24 mouse cellular contexts compared by ENCODE assay signal in the genomic region with DNA sequence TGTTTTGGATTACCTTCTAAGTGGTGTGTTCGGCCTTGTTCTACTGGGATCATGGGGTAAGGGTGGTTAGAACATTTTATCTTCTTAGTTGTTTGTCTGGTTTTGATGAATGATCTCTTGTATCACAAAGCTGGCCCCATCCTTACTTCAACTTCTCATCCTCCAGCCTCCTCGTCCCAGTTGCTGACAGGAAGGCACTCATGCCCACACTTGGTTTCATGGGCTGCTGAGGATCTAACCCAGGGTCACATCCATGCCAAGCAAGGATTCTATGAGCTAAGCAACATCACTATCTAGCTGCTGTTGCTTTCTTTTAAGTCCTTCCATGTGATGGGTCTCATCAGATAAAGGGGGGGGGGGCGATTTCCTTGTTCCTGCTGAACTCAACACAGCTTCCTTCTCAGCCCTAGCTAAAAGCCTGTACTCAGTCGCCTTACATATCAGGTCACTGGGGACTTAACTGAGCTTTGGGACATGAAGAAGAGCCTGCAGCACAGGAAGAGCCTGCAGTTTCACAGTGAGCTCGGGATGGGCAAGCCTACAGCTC.
DNase-seq lines count a peak whose midpoint lies in the region; ATAC-seq and TF ChIP-seq lines count a peak whose summit lies in the region.
"Had no signal": no experiment of that assay in that cellular context is flagged by ENCODE, and none has a peak within 500 bp of the region (broad histone marks: within the 10 kb centered on the region; RNA-seq: fewer than 3 reads in every experiment).

No protein-coding gene starts in this region.

- peaks cover 17% of the 10 kb centered on the region for H3K4me1 ChIP-seq in heart, embryonic 16.5 days (ENCODE audit: control insufficient read depth, insufficient read depth, low read length)
- peaks cover 15% of the 10 kb centered on the region for H3K4me1 ChIP-seq in lung, postnatal 0 days (ENCODE audit: insufficient read depth, low read depth, low read length)
- peaks cover 19% of the 10 kb centered on the region for H3K4me1 ChIP-seq in lung, adult 2 months (ENCODE audit: control insufficient read depth, insufficient read depth, low read length)
- peaks cover 8 to 16% of the 10 kb centered on the region in 2 experiments for H3K4me1 ChIP-seq in MEL (ENCODE audit: control insufficient read depth in 1 of 2, insufficient read depth in 2 of 2, low read length in 2 of 2)

- no peak for TF ChIP-seq POLR2A in lung, adult 2 months (IDR thresholded peaks at IDR 0.05; ENCODE audit: borderline replicate concordance, extremely low read depth, low read depth, low read length)
- no peak for TF ChIP-seq POLR2A in MEL (IDR thresholded peaks at IDR 0.05; ENCODE audit: control insufficient read depth in 1 of 2, insufficient read depth in 1 of 2, low read depth in 1 of 2, low read length in 2 of 2, poor library complexity in 1 of 2)

- H3K9ac ChIP-seq in heart, embryonic 16.5 days (ENCODE audit: low read length) = no peak overlapping the region
- no peak overlapping the region for H3K9ac ChIP-seq in lung, postnatal 0 days (replicated peaks; ENCODE audit: low read depth)
- no peak overlapping the region for H3K9ac ChIP-seq in MEL (ENCODE audit: control insufficient read depth, low read depth, low read length, poor library complexity, severe bottlenecking)
- H3K9ac ChIP-seq: forebrain, embryonic 13.5 days; liver, postnatal 0 days; neural tube, embryonic 15.5 days had no signal

- WGBS in heart, embryonic 16.5 days = 61% methylated on average over 5 of the region's 5 CpGs
- WGBS in lung, postnatal 0 days = 62% methylated on average over 5 of the region's 5 CpGs
- WGBS in lung, adult 2 months = 52% methylated on average over 5 of the region's 5 CpGs

- H3K27me3 ChIP-seq in heart, embryonic 16.5 days (ENCODE audit: control insufficient read depth, insufficient read depth, low read length) = no peaks in the 10 kb centered on the region
- H3K27me3 ChIP-seq in lung, postnatal 0 days (replicated peaks; ENCODE audit: insufficient read depth, low read length) = no peaks in the 10 kb centered on the region
- H3K27me3 ChIP-seq in MEL (ENCODE audit: control insufficient read depth in 1 of 2, insufficient read depth in 2 of 2, low read length in 2 of 2) = no peaks in the 10 kb centered on the region
- H3K27me3 ChIP-seq: forebrain, embryonic 13.5 days; neural tube, embryonic 15.5 days had no signal

- H3K4me3 ChIP-seq in heart, embryonic 16.5 days (ENCODE audit: low read length) = no peak overlapping the region
- no peak overlapping the region for H3K4me3 ChIP-seq in lung, postnatal 0 days (ENCODE audit: low read depth, low read length)
- no peak overlapping the region for H3K4me3 ChIP-seq in lung, adult 2 months (replicated peaks; ENCODE audit: extremely low read depth, low read depth, low read length)
- H3K4me3 ChIP-seq in MEL (ENCODE audit: control insufficient read depth in 1 of 2, insufficient read depth in 1 of 2, low read depth in 2 of 2, low read length in 2 of 2) = no peak overlapping the region
- H3K4me3 ChIP-seq: forebrain, embryonic 13.5 days; limb, embryonic 10.5 days; neural tube, embryonic 15.5 days had no signal

- no peaks in the 10 kb centered on the region for H3K79me2 ChIP-seq in MEL (ENCODE audit: control insufficient read depth, insufficient read depth, low read length, poor library complexity)

- no peak for ATAC-seq in heart, embryonic 16.5 days (replicated peaks; ENCODE audit: extremely low read depth, insufficient read depth, low FRiP score)
- ATAC-seq in lung, postnatal 0 days = no peak
- ATAC-seq in inflammation-experienced regulatory T-cells, adult 6 months = peak; percentile 50
- ATAC-seq: forebrain, embryonic 13.5 days; hindbrain, postnatal 0 days; intestine, postnatal 0 days; liver, postnatal 0 days; midbrain, embryonic 16.5 days had no signal

- 0 out of 2 replicates have a peak overlapping the region, but pooled peaks have one; percentile 6 for H3K27ac ChIP-seq in heart, embryonic 16.5 days (ENCODE audit: low read length)
- H3K27ac ChIP-seq in lung, postnatal 0 days (ENCODE audit: low read length) = peak overlapping the region; percentile 92; the same call in 1 of the 2 replicates
- H3K27ac ChIP-seq in MEL (ENCODE audit: control insufficient read depth, low read depth, low read length) = no peak overlapping the region
- H3K27ac ChIP-seq: forebrain, embryonic 13.5 days; limb, embryonic 10.5 days; neural tube, embryonic 15.5 days had no signal

- TF ChIP-seq RAD21 in MEL (IDR thresholded peaks at IDR 0.05; ENCODE audit: low read depth, low read length) = no peak

- TF ChIP-seq CTCF in lung, postnatal 0 days (IDR thresholded peaks at IDR 0.05) = no peak
- no peak for TF ChIP-seq CTCF in lung, adult 2 months (IDR thresholded peaks at IDR 0.05; ENCODE audit: insufficient read depth, low read length)
- TF ChIP-seq CTCF in MEL (IDR thresholded peaks at IDR 0.05 in 2 of 3, conservative IDR thresholded peaks at IDR 0.05 in 1 of 3; ENCODE audit: control insufficient read depth in 1 of 3, insufficient read depth in 1 of 3, low read depth in 2 of 3, low read length in 3 of 3, poor library complexity in 1 of 3, severe bottlenecking in 1 of 3) = no peak

- DNase-seq in heart, postnatal 4 days = no peak
- DNase-seq in lung, postnatal 0 days (ENCODE audit: low spot score) = no peak
- DNase-seq in lung, adult 2 months = no peak
- DNase-seq in MEL (ENCODE audit: low read depth, low spot score) = peak; percentile 43
- no peak for DNase-seq in MN1 (ENCODE audit: low spot score)
- DNase-seq: adrenal gland, adult 2 months; B cell, adult 2 months; cerebellum, adult 2 months; cerebellum, postnatal 36 days; kidney, postnatal 4 days; layer of hippocampus, adult 9-11 months; liver; liver, postnatal 0 days; lung, postnatal 14 days; thymus, adult 2 months; thymus, postnatal 4 days had no signal

- H3K36me3 ChIP-seq in heart, embryonic 16.5 days (ENCODE audit: control insufficient read depth, insufficient read depth) = no peaks in the 10 kb centered on the region; the same call in 1 of the 2 replicates
- H3K36me3 ChIP-seq in lung, postnatal 0 days (ENCODE audit: insufficient read depth, low read length) = no peaks in the 10 kb centered on the region
- H3K36me3 ChIP-seq in MEL (ENCODE audit: control insufficient read depth in 1 of 2, insufficient read depth in 2 of 2, low read length in 2 of 2) = peaks cover 0 to 26% of the 10 kb centered on the region in 2 experiments; a peak in 2 of 4 replicates
- H3K36me3 ChIP-seq: limb, embryonic 10.5 days; neural tube, embryonic 15.5 days had no signal

- no peak overlapping the region for H3K4me2 ChIP-seq in heart, embryonic 16.5 days (ENCODE audit: low read depth, low read length)
- H3K4me2 ChIP-seq in lung, postnatal 0 days (replicated peaks; ENCODE audit: low read depth, low read length) = no peak overlapping the region
- H3K4me2 ChIP-seq: forebrain, embryonic 13.5 days; neural tube, embryonic 15.5 days had no signal

- H3K9me3 ChIP-seq in heart, embryonic 16.5 days (replicated peaks; ENCODE audit: control insufficient read depth, low read length) = no peaks in the 10 kb centered on the region
- H3K9me3 ChIP-seq in lung, postnatal 0 days (ENCODE audit: low read length) = no peaks in the 10 kb centered on the region
- H3K9me3 ChIP-seq in MEL (replicated peaks; ENCODE audit: insufficient read depth, low read length) = no peaks in the 10 kb centered on the region
- H3K9me3 ChIP-seq: forebrain, embryonic 13.5 days; limb, embryonic 10.5 days; neural tube, embryonic 15.5 days had no signal

- TF ChIP-seq EP300 in lung, postnatal 0 days (IDR thresholded peaks at IDR 0.05) = no peak
- TF ChIP-seq EP300 in MEL (IDR thresholded peaks at IDR 0.05; ENCODE audit: low read depth in 1 of 2, low read length in 2 of 2) = no peak

TF ChIP-seq in MEL, 35 proteins besides CTCF, POLR2A, EP300 and RAD21:
- TF ChIP-seq GATA1 (IDR thresholded peaks at IDR 0.05; ENCODE audit: low read depth, low read length) (peak; percentile 32; the same call in 1 of the 2 replicates), ETS1 (IDR thresholded peaks at IDR 0.05; ENCODE audit: low read depth, low read length) (0 out of 2 replicates have a peak, but pooled peaks have one; percentile 23), MAZ (IDR thresholded peaks at IDR 0.05; ENCODE audit: low read depth, low read length) (no peak)
